Mouse (Mus musculus): ENCODE data around the gene Nhlh1. TPM values are rescaled to one million over a fixed set of nuclear protein-coding genes. Genes with fewer than 3 reads are reported as not detected.
A peak's percentile ranks its signal among the peaks of the same experiment; 100 is the strongest.

Nhlh1 gene
- under 1 TPM; 0.58 to 0.98 (median 0.76) TPM for total RNA-seq (2022)

DNA sequence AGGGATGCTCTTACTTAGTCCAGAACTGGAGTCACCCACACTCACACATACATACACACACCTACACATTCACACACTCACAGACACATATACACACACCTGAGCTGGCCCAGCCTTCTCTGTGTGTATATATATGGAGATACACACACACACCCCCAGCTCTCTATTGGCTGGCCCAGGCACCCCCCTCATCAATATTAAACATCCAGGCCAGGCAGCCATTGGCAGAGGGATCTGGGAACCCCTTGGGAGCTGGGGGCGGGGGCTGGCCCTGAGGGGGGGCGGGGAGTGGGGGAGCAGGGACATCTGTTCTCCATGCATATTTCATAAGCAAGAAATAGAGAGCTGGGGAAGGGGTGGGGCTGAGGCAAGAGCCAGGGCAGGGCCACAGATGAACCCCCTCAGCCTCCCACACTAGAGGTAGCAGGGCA lies at the start of gene Nhlh1:
TSS of gene Nhlh1 (minus strand) at position 83 of the 431 bp plus-strand sequence.
- no peak for DNase-seq (ENCODE audit: low spot score in 2 of 2)

DNA sequence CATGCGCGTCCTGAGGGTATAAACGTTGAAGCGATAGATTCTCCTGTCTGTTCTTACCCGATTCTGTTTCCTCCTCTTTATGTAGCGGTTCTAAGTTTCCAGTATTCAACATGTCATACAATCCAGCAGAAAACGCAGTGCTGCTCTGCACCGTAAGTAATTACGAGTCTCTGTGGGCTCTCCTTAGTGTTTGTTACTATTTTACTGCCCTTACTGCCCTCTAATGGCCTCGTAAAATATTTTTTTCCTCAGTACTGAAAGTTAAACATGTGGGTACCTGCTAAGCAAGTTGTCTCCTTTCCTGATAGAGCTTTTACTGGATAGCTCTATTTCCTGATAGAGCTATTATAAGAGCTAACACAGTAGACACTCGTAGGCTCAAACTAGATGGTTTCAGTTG lies 47.7 kb upstream of the Nhlh1 start:
- DNase-seq (ENCODE audit: low spot score in 2 of 2): no peak

DNA sequence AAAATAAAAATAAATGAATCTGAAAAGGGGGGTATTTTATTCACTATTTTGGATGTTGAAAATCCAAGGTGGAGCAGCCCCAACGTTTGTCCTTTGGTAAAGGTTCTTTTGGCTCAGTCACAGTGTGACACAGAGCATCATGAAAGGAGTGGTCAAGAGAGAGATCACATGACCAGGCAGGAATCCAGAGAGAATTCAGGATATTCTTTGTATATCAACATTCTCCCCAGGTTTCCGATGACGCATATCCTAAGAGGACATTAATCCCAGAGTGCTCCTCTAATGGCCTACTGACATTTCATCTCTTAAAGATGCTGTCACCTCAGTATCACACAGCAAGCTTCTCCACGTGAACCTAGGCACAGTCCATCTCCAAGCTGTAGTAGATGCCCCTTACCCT lies 46.2 kb upstream of the Nhlh1 start:
- no peak for DNase-seq (ENCODE audit: low spot score in 2 of 2)

DNA sequence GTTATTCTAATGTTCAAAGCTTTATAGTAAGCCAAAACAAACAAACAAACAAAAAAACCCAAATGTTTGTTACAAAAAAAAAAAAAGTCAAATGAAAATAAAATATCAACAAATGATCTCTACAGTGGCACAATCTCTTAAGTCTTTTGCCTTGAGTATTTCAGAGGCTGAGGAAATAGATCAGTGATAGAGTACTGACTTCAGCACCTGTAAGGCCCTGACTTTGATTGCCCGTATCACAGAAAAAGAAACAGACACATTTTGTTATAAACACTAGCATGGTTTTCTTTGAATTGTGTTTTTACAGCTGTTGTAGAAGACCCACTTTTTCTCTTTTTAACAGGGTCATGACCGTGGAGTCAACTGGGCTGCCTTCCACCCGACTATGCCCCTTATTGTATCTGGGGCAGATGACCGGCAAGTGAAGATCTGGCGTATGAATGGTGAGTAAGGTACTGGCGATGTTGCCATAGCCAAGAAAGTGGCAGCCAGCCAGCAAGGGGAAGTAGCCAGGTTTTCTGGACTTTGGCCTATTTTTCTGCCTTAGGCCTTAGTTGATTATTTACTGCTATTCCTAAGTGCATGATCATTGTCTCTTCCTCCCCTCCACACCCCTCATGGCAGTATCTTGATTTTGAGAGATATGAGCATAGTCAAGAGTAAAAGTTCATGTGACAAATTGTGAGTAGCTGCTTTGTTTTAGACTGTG lies 42.1 kb upstream of the Nhlh1 start:
- DNase-seq (ENCODE audit: low spot score in 2 of 2): no peak

DNA sequence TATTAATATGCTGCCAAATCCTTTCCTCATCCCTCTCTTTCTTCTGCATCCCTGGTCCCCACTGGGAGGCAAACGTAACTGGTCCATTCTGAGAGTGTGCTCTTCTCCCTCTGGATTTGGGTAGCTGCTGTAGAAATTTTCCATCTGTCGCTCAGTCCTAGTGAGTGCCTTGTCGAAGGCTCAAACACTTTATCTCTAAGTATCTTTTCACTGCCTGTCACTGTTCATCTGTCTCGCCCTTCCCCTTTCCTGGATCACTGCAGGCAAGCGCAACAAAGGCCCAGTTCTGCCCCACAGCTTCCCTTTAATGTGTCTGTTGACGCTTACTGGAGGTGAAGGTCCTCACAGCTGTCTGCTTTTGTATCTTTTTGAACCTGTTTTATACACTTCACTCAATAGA lies 37.8 kb upstream of the Nhlh1 start:
- DNase-seq (ENCODE audit: low spot score in 2 of 2): no peak

DNA sequence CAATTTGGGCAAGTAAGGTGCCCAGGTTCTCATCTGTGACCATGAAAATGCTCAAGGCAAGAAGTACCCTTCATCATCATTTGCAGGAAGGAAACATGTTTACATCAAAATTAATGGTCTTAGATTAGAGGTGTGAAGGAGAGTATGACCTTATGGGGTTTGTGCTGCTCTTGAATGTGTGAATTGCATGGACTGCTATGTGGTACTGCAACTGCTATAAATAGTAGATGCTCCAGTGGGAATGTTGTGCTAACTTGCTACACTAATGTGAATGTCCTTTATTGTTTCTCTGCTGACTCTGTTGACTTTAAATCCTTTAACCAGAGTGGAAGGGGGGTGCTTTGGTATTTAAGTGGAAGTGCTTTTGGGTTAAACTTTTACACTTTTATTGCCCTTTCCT lies 36.9 kb upstream of the Nhlh1 start:
- no peak for DNase-seq (ENCODE audit: low spot score in 2 of 2)

DNA sequence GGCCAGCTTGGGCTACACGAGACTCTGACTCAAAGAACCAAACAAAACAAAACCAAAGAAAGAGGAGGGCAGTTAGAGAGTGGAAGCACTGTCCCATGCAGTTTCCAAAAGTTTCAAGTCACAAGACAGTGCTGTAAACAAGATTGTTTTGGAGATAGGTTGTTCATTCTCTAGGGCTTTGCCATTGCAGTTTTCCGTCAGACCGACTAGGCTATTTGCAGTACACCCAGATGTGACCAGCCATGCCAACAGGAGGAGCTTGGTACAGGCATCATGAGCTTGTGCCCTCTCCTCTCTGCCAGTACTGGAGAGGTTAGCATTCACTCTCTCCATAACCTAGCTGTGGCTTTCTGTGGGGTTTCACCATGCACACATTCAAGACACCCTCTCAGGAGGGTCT lies 36.1 kb upstream of the Nhlh1 start:
- no peak for DNase-seq (ENCODE audit: low spot score in 2 of 2)

DNA sequence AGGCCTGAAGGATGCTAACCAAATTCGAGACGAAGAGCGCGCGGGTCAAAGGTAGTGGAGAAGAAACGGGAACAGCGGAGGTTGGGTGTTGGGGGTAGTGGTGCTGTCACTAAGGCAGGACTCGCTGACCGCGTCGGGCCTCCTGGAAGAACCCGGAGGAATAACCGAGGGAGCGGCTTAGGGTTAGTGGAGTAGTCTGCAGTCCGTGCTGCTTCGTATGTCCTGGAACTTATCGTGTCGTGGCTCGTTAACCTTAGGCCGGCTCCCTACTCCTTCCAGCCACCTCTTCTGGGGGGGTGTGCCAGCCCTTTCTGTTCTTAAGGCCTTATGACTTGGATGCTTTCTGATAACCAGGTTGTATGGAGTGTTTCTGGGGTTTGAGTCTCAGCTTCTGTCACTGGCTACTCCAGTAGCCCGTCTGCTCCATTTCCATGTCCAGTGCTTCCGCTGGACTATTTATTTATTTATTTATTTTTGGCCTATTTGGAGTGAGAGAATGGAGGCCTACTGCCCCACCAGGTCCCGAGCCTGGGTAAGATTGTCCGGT lies 25.6 kb upstream of the Nhlh1 start:
- no peak for DNase-seq (ENCODE audit: low spot score in 2 of 2)

DNA sequence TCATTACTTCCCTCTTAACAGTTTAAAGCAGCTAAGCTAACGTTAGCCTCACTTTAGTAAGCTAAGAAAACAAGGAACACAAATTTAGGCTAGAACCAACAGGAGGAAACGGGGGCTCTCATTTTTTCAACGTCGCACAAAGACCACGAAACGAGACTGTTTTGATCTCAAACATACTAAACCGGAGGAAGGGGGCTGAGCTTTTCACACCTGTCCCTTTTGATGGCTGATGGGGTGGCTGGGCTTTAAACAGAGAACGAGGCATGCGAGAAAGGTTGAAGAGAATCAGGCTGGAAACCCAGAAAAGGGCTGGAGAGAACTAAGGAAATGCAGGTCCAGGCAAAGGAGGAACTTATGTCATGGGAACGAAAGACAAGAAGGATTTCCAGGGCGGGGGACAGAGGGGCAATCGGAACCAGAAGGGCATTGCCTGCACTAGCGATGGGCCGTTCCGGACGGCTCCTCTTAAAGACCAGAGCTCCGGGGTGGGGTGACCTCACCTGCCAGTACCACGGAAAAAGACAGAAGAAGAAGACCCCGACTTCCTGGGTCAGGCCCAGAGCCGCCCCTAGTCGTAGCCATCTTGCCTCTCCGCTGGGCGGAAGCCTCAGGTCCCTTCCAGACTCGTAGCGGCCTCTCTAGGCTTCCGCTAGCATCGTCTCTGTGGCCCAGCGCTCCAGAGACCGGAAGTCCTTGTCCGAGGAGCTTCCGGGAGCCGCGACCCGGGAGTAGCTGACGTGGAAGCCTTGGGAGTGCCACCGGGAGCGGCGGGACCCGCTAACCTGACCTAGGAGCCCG lies 24.9 kb upstream of the Nhlh1 start, which contains the start of the genes Copa and Ncstn:
TSS of gene Copa (plus strand) at position 429 of the 798 bp plus-strand sequence.
TSS of gene Ncstn (minus strand) at position 695 of the 798 bp plus-strand sequence.
- peak; percentile 90 to 92 for DNase-seq (ENCODE audit: low spot score in 2 of 2)

DNA sequence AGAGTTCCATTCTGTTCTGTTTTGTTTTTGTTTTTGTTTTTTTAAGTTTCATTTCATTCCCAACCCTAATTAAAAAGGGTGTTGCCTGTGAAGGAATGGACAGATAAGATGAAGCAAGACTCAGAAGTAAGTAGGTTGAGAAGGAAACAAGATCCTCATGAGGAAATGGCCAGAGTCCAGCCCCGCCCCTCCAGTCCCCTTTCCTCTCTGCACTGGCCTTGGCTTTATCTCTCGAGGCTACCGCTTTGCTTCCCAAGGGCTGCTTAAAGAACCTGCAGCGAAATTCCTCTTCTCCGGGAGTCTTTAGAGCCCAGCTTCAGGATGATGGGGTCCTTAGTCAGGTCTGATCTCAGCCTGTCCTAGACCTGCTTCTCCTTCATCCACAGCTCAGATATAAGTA lies 20.6 kb upstream of the Nhlh1 start:
- no peak for DNase-seq (ENCODE audit: low spot score in 2 of 2)

DNA sequence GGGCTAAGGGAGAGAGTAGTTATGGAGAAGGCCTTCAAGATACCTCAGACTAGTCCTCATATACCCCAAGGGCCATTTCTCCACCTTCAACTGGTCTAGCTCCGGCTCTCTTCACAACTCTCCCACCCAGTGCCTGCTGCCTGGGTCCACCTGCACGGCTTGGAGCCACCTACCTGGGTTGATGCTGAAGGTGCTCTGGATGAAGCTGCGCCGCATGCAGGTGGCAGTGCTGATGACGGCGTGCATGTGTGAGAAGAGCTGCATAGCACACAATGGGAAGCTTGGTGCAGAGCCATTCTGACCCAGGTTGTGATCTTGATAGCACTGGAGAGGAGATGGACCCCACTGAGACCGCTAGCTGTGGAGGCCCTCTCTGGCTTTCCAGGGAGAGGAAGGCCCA lies 15.2 kb upstream of the Nhlh1 start:
- no peak for DNase-seq (ENCODE audit: low spot score in 2 of 2)

DNA sequence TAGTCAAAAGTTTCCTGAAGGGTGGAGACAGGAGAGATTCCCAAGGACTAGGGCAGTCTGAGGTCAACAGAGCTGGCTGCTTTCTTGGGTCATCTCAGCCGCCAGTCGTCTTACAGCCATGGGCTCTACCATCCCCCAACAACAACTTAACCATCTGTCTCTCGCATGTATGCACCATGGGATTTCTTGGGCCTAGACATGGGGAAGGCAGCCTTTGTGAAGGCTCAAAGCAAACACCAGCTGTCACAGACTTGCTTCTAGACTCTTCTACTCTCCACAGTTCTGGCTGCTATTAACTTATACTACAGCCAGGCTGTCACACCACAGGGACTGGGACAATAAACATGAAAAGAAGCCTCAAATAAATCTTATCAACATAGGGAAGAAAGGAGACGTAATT lies 14.2 kb upstream of the Nhlh1 start:
- DNase-seq (ENCODE audit: low spot score in 2 of 2): no peak

DNA sequence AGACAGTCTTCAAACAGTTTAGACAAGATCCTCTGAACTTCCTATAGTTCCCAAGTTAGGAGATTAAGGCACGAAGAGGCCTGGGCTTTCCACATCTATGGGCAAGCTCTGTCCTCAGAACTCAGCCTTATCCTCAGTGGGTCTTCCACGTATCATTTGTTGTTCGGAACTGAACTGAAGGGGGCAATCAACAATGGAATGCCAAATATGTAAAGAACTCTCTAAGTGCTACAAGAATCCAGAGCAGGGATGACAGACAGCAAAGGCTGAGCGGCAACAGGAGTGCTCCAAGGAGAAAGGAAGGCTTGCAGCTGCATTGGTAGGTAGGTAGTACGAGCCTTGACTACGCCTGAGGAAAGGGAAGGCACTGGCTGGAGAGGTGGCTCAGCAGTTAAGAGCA lies 12.9 kb upstream of the Nhlh1 start:
- DNase-seq (ENCODE audit: low spot score in 2 of 2): no peak

DNA sequence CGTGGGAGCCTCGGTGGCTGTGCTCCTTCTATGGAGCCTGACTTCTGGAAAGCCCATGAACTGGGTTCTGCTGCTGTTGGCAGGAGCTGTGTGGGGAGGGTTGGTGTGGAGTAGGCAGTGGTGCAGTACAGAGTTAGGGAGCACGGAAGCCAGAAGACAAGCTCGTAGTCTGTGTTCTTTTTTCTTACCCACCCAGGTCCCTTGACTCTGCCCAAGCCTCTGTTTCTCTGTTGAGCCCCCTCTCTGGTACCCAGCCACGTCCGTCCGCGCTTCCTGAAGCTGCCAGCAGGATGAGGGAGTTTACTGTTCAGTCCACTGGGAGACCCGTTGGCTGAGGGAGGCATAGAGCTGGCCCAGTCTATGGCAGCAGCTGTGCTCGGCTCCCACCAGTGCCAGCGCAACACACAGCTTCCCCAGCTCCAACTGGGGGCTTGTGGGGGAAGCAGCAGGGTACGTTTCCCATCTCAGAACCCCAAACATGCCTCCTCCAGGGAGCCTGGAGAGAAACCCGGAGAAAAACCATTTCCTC lies 7.3 kb upstream of the Nhlh1 start:
- peak in 1 of 2 experiments; percentile 21 for DNase-seq (ENCODE audit: low spot score in 2 of 2)

DNA sequence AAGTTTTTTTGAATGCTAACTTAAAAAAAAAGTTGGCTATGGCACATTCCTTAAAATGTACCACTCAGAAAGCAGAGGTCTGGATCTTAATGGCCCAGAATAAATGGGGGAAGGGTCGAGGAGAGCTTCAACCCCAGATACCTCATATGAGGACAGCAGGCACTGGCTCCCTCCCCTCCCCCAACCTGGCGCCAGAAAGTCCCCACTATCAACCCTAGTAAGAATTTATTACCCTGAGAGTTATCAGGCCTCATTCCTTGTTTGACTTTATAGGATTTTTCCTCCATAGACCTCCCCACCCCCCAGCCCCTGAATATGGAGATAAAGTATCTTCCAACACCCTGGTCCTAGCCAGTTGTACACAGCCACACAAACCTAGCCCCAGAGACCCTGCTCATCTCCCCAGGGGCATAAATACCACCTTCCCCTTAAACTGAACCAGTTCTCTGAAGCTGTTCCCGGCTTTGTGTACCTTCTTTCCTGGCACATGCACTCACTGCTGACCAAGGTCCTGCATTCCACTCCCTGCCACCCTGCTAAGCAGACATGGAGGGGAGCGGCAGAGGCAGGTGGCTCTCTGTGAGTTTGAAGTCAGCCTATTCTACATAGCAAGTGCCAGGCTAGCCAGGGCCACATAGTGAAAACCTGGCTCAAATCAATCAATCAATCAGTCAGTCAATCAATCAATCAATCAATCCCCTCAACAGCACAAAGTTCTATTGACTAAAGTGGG lies 6.1 kb upstream of the Nhlh1 start:
- DNase-seq (ENCODE audit: low spot score in 2 of 2): no peak

DNA sequence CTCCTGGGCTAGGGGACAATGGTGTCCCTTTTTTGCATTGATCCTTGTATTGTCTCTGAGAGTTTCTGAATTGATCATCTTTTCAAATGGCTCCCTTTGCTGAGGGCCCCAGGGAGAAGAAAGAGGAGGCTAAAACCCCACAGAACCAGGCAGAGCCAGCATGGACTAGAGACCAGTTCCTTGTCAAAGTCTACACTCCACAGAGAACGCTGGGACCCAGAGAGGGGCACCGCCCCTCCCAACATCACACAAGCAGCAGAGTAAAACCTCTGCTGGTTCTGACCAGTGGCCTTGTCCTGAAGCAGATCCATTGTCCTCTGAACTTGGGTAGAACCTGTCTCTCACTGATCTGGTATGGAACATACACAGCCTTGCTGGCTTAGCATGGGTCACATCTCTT lies 4.7 kb upstream of the Nhlh1 start:
- DNase-seq (ENCODE audit: low spot score in 2 of 2): no peak

DNA sequence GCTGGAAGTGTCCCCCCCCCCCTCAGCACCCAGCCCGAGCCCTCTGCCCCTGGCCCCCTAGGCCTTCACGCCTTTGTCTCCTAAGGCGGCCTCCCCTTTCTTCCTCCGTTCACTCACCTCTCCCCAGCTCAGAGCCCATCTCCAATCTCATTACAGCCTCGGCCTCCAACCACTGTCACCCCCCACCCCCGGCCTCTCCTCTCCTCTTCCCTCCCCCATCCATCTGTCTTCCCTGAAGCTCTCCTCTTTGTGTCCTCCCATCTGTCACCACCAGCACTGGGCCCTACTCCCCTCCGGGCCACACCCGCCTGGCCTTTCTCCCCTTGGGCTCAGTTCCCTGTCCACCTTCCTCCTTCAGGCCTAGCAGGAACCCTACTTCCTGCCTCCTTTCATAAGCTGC lies 3.8 kb upstream of the Nhlh1 start:
- no peak for DNase-seq (ENCODE audit: low spot score in 2 of 2)

DNA sequence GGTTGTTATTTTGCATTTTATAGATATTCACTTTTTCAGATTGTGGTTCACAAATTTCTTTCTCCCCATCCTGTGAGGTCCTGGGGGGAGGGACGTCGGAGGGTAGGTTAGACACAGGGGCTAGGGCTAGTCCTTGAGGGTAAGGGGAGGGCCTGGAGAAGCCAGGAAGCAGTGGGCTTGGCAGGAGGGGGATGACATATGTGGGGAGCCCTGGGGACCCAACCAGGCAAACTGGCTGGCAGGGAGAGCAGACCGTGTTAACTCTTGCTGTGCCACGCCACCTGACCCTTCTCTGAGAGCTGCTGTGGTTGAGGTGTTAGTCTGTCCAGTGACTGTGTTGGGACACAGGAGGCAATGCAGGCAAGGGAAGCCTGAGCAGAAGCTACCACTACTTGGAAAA lies 3.3 kb upstream of the Nhlh1 start:
- DNase-seq (ENCODE audit: low spot score in 2 of 2): no peak

DNA sequence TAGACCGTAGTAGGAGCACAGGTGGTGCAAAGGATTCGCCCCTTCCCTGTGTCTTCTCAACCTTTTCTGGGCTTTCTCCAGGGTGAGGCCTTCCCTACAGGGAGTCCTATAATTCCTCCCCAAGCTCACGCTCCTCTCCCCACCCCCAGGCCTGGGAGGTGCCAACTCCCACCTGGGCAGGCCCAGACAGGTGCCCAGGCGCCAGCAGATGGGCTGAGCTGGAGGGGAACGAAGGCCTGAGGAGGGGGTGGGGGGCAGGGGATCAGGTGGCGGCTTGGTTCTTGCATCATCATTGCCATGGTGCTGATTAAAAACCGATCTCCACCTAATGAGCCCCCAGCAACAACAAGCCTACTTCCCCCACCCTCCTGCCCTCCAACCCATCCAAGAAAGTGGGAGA lies 1.5 kb upstream of the Nhlh1 start:
- DNase-seq (ENCODE audit: low spot score in 2 of 2): no peak

DNA sequence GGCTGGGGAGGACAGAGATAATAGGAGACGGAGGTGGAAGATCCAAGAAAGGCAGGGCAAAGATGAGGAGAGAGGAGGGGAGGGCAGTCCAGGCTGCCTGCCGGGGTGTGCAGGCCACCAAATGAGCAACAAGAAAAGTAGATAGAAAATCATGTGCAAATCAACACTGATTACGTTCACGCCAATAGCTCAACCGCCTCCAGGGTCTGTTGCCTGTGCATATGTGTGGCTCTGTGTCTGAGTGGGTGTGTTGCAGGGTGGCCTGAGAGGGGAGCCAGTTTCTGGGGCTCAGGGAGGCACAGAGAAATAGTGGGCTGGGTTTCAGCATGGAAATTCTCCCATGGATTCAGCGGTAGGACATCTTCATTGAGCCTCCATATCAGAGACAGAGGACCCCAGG lies 948 bp upstream of the Nhlh1 start:
- no peak for DNase-seq (ENCODE audit: low spot score in 2 of 2)

DNA sequence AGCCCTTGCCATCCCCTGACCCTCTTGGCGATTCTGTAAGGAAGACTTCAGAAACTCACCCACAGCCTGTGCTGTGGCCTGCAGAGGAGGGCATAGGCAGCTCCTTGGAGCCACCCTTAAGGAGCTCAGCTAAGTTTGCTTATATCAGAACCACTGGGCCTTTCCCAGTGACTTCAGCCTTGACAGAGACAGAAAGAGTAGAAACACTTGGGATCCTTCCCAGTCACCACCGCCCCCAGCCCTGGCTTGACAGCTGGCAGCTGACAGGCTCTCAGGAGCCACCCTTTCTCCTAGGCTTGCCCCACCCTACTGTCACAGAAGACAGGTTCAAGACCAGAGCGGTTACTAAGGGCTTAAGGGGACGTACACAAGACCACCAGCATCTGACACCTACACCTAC lies 1.1 kb downstream of the Nhlh1 start:
- no peak for DNase-seq (ENCODE audit: low spot score in 2 of 2)
